Mouse (Mus musculus) cortical plate, adult 2 months (tissue): ENCODE data around the gene Fgf15.

ENCODE experiments used
- CTCF ChIP-seq: fragments of 200-500 bp; IDR thresholded peaks from 2 replicates; pipeline ENCODE4 v1.5.1; 2011; ENCODE audit warnings: mild to moderate bottlenecking, control low read depth, low read length; ENCODE audit not compliant: insufficient read depth; ENCODE audit errors: extremely low read depth
- POLR2A ChIP-seq: fragments of 200-500 bp; IDR thresholded peaks from 2 replicates; pipeline ENCODE4 v1.6.1; 2011; ENCODE audit warnings: mild to moderate bottlenecking, low read length, control low read depth; ENCODE audit not compliant: insufficient read depth; ENCODE audit errors: extremely low read depth

- no peak for TF ChIP-seq CTCF
- TF ChIP-seq POLR2A, result no peak
Observed at GRCm38 (mm10) chr7:144854966-144855365, 41.4 kb upstream of the Fgf15 start.
